Mouse (Mus musculus) megakaryocyte progenitor cell, adult 5-6 weeks (primary cell): Measurements from ENCODE around the gene Cenpa. TPM values are rescaled to one million over a fixed set of nuclear protein-coding genes. Genes with fewer than 3 reads are reported as not detected.

Experiments used
- ATAC-seq: replicated peaks from 2 replicates; pipeline ENCODE4 v1.8.0; 2016; ENCODE audit warnings: mild to moderate bottlenecking, moderate TSS enrichment, inconsistent platforms; ENCODE audit not compliant: poor library complexity
- total RNA-seq, 2 experiments: library from RNA; stranded (forward) in 1 of 2; stranded (reverse) in 1 of 2; fragments of 157-497, 149-512 nt in 1 of 2; fragments of 200-1000 nt in 1 of 2; gene quantifications; 2 replicates each; pipeline versions ENCODE4 v1.2.3 to v1.2.4; 2015 to 2017

The Cenpa gene
- total RNA-seq, 2 experiments from 2014 or later, result 103 to 180 TPM

DNA sequence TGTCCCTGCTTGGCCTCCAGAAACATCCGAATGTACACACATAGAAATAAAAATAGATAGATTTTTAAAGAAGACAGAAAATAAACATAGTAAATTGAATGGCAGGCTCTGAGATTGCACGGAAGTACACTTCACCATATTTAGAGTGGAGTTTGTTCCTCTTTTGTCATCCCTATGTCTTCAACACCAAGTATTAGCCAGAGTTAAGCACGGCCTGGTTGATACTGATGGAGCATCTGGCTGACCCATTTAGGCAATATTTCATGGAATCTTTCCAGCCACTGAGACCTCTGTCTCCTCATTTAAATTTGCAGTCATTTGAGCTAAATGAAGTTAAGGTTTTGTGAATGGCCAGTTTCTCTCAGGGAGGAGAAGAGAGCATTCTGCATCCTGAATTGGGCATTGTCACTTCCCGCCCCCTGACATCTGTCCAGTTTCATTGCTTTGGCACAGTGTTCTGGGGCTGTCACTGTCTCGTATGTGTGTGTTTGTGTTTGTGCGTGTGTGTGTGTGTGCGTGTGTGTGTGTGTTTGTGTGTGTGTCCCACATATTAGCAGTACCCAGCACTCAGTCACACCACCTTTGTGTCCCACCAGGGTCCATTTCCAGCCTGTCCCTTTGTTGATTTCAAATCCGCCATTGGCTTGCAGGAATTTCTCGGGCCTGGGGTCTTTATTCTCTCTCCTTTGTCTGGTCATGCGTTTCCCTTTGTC is 51.6 kb downstream of the Cenpa start:
- no peak for ATAC-seq

- no peak for ATAC-seq
Observed at GRCm38 (mm10) chr5:30721935-30722334, 55.4 kb downstream of the Cenpa start.

Other genes with a start within 250 kb of the Cenpa start
- not detected in 2 replicates for gene Otof, start 204.8 kb upstream of the Cenpa start, total RNA-seq (2015)
- gene Otof, start 204.8 kb upstream of the Cenpa start, total RNA-seq (2017), result 0.08 TPM in 1 of 2 replicates, not detected in the other
- not detected in 2 replicates for gene 1700001C02Rik, start 200.7 kb upstream of the Cenpa start, total RNA-seq (2015)
- gene 1700001C02Rik, start 200.7 kb upstream of the Cenpa start, total RNA-seq (2017), result not detected in 2 replicates
- gene Cib4, start 120.9 kb upstream of the Cenpa start, total RNA-seq (2015), result not detected in 2 replicates
- gene Cib4, start 120.9 kb upstream of the Cenpa start, total RNA-seq (2017), result not detected in 2 replicates
- gene Kcnk3, start 78.6 kb upstream of the Cenpa start, total RNA-seq (2015), result not detected in 2 replicates
- gene Kcnk3, start 78.6 kb upstream of the Cenpa start, total RNA-seq (2017), result not detected in 2 replicates
- gene Slc35f6, start 18.8 kb upstream of the Cenpa start, total RNA-seq (2015), result 5.6 and 6.2 TPM in 2 replicates
- gene Slc35f6, start 18.8 kb upstream of the Cenpa start, total RNA-seq (2017), result 5.2 and 7.0 TPM in 2 replicates
- gene Dpysl5, start 44.8 kb downstream of the Cenpa start, total RNA-seq (2015), result not detected in 2 replicates
- not detected in 2 replicates for gene Dpysl5, start 44.8 kb downstream of the Cenpa start, total RNA-seq (2017)
- gene Mapre3, start 147.9 kb downstream of the Cenpa start, total RNA-seq (2015), result 0.27 TPM in 1 of 2 replicates, not detected in the other
- gene Mapre3, start 147.9 kb downstream of the Cenpa start, total RNA-seq (2017), result not detected in 2 replicates
- gene Tmem214, start 201.2 kb downstream of the Cenpa start, total RNA-seq (2015), result 18.2 and 23.9 TPM in 2 replicates
- gene Tmem214, start 201.2 kb downstream of the Cenpa start, total RNA-seq (2017), result 20.9 and 38.4 TPM in 2 replicates
- gene Agbl5, start 221.9 kb downstream of the Cenpa start, total RNA-seq (2015), result 12.4 and 13.8 TPM in 2 replicates
- 7.7 and 8.4 TPM in 2 replicates for gene Agbl5, start 221.9 kb downstream of the Cenpa start, total RNA-seq (2017)
- 439 and 494 TPM in 2 replicates for gene Ost4, start 241.0 kb downstream of the Cenpa start, total RNA-seq (2015)
- 259 and 297 TPM in 2 replicates for gene Ost4, start 241.0 kb downstream of the Cenpa start, total RNA-seq (2017)
- 49.7 and 64.5 TPM in 2 replicates for gene Emilin1, start 246.6 kb downstream of the Cenpa start, total RNA-seq (2015)
- gene Emilin1, start 246.6 kb downstream of the Cenpa start, total RNA-seq (2017), result 98.6 and 99.3 TPM in 2 replicates